ENCODE assay signal across 18 mouse cellular contexts in genomic region chr11:35406522-35406921, GRCm38 (mm10).
DNase-seq lines count a peak whose midpoint lies in the region; ATAC-seq and TF ChIP-seq lines count a peak whose summit lies in the region.
"Had no signal": no experiment of that assay in that cellular context is flagged by ENCODE, and none has a peak within 500 bp of the region (broad histone marks: within the 10 kb centered on the region; RNA-seq: fewer than 3 reads in every experiment).

No protein-coding gene starts in this region.

- no peak for ATAC-seq in forebrain, embryonic 14.5 days
- no peak for ATAC-seq in forebrain, embryonic 15.5 days (replicated peaks)
- no peak for ATAC-seq in hindbrain, postnatal 0 days
- ATAC-seq in hindbrain, embryonic 14.5 days (ENCODE audit: low FRiP score): no peak
- ATAC-seq: midbrain, embryonic 15.5 days had no signal

- no peak overlapping the region for H3K27ac ChIP-seq in forebrain, embryonic 14.5 days (ENCODE audit: low read depth, low read length)
- H3K27ac ChIP-seq in forebrain, embryonic 15.5 days (replicated peaks): no peak overlapping the region
- no peak overlapping the region for H3K27ac ChIP-seq in hindbrain, postnatal 0 days
- H3K27ac ChIP-seq in hindbrain, embryonic 14.5 days: no peak overlapping the region
- H3K27ac ChIP-seq: heart, embryonic 15.5 days; hindbrain, embryonic 15.5 days; left cerebral cortex, adult 2 months; midbrain, embryonic 15.5 days had no signal

- DNase-seq in forebrain, embryonic 14.5 days (ENCODE audit: low spot score): peak; percentile 43
- DNase-seq in hindbrain, postnatal 0 days (ENCODE audit: low spot score): peak; percentile 19
- no peak for DNase-seq in hindbrain, embryonic 14.5 days (ENCODE audit: low spot score)
- peak; percentile 7 for DNase-seq in urinary bladder, postnatal 14 days (ENCODE audit: low spot score)
- DNase-seq in urinary bladder, adult 2 months (ENCODE audit: low spot score): no peak
- DNase-seq in MN1 (ENCODE audit: low spot score): no peak
- DNase-seq in adrenal gland, adult 8-10 months: no peak
- DNase-seq: cerebellum, adult 11 months; cerebellum, postnatal 36 days; gastrocnemius, postnatal 10 days; kidney, adult 9 months; liver; right cerebral cortex, postnatal 14 days had no signal

- no peaks in the 10 kb centered on the region for H3K36me3 ChIP-seq in forebrain, embryonic 14.5 days (ENCODE audit: control insufficient read depth, insufficient read depth, low read length)
- no peaks in the 10 kb centered on the region for H3K36me3 ChIP-seq in forebrain, embryonic 15.5 days
- no peaks in the 10 kb centered on the region for H3K36me3 ChIP-seq in hindbrain, postnatal 0 days (ENCODE audit: insufficient read depth, low read length)
- H3K36me3 ChIP-seq in hindbrain, embryonic 14.5 days (replicated peaks; ENCODE audit: control insufficient read depth, insufficient read depth): no peaks in the 10 kb centered on the region
- H3K36me3 ChIP-seq: heart, embryonic 15.5 days; hindbrain, embryonic 15.5 days; midbrain, embryonic 15.5 days had no signal

- H3K9ac ChIP-seq in forebrain, embryonic 14.5 days (ENCODE audit: low read length): no peak overlapping the region
- H3K9ac ChIP-seq in forebrain, embryonic 15.5 days (replicated peaks): no peak overlapping the region
- no peak overlapping the region for H3K9ac ChIP-seq in hindbrain, postnatal 0 days (replicated peaks; ENCODE audit: low read length)
- no peak overlapping the region for H3K9ac ChIP-seq in hindbrain, embryonic 14.5 days
- H3K9ac ChIP-seq: heart, embryonic 15.5 days; hindbrain, embryonic 15.5 days; midbrain, embryonic 15.5 days had no signal

- H3K4me3 ChIP-seq in forebrain, embryonic 14.5 days (ENCODE audit: low read depth, low read length): no peak overlapping the region
- no peak overlapping the region for H3K4me3 ChIP-seq in forebrain, embryonic 15.5 days
- H3K4me3 ChIP-seq in hindbrain, postnatal 0 days (ENCODE audit: low read length): no peak overlapping the region
- no peak overlapping the region for H3K4me3 ChIP-seq in hindbrain, embryonic 14.5 days (replicated peaks; ENCODE audit: low read length)
- H3K4me3 ChIP-seq: heart, embryonic 15.5 days; hindbrain, embryonic 15.5 days; left cerebral cortex, adult 2 months; midbrain, embryonic 15.5 days had no signal

- no peak overlapping the region for H3K4me2 ChIP-seq in forebrain, embryonic 14.5 days (ENCODE audit: low read length)
- no peak overlapping the region for H3K4me2 ChIP-seq in forebrain, embryonic 15.5 days (replicated peaks)
- no peak overlapping the region for H3K4me2 ChIP-seq in hindbrain, postnatal 0 days (ENCODE audit: low read depth, low read length)
- no peak overlapping the region for H3K4me2 ChIP-seq in hindbrain, embryonic 14.5 days (replicated peaks)
- H3K4me2 ChIP-seq: heart, embryonic 15.5 days; hindbrain, embryonic 15.5 days; midbrain, embryonic 15.5 days had no signal

- WGBS in forebrain, embryonic 14.5 days: 41% methylated on average over 6 of the region's 6 CpGs
- WGBS in forebrain, embryonic 15.5 days: 31% methylated on average over 6 of the region's 6 CpGs
- WGBS in hindbrain, postnatal 0 days: 65% methylated on average over 6 of the region's 6 CpGs
- WGBS in hindbrain, embryonic 14.5 days: 60% methylated on average over 6 of the region's 6 CpGs

- no peak for TF ChIP-seq CTCF in hindbrain, postnatal 0 days (IDR thresholded peaks at IDR 0.05; ENCODE audit: low read depth)

- peaks cover 3% of the 10 kb centered on the region; the same call in 1 of the 2 replicates for H3K4me1 ChIP-seq in forebrain, embryonic 14.5 days (ENCODE audit: control insufficient read depth, insufficient read depth, low read length)
- peaks cover 9% of the 10 kb centered on the region for H3K4me1 ChIP-seq in forebrain, embryonic 15.5 days
- no peaks in the 10 kb centered on the region for H3K4me1 ChIP-seq in hindbrain, postnatal 0 days (ENCODE audit: insufficient read depth, low read length)
- no peaks in the 10 kb centered on the region for H3K4me1 ChIP-seq in hindbrain, embryonic 14.5 days (replicated peaks; ENCODE audit: control insufficient read depth, insufficient read depth, low read length)

- H3K27me3 ChIP-seq in forebrain, embryonic 14.5 days (replicated peaks; ENCODE audit: control insufficient read depth, insufficient read depth, low read length): no peaks in the 10 kb centered on the region
- H3K27me3 ChIP-seq in forebrain, embryonic 15.5 days: no peaks in the 10 kb centered on the region
- H3K27me3 ChIP-seq in hindbrain, postnatal 0 days (ENCODE audit: insufficient read depth, low read length): 0 out of 2 replicates have a peak, but pooled peaks cover 4% of the 10 kb centered on the region
- H3K27me3 ChIP-seq in hindbrain, embryonic 14.5 days (ENCODE audit: control insufficient read depth, insufficient read depth, low read length): peaks cover 5% of the 10 kb centered on the region

- no peaks in the 10 kb centered on the region for H3K9me3 ChIP-seq in forebrain, embryonic 14.5 days (replicated peaks; ENCODE audit: control insufficient read depth, low read length)
- H3K9me3 ChIP-seq in forebrain, embryonic 15.5 days: no peaks in the 10 kb centered on the region
- no peaks in the 10 kb centered on the region for H3K9me3 ChIP-seq in hindbrain, postnatal 0 days (ENCODE audit: low read length)
- H3K9me3 ChIP-seq in hindbrain, embryonic 14.5 days (ENCODE audit: control insufficient read depth, low read length): no peaks in the 10 kb centered on the region
- H3K9me3 ChIP-seq: heart, embryonic 15.5 days; hindbrain, embryonic 15.5 days; midbrain, embryonic 15.5 days had no signal

Comparison
In these comparisons a context has a peak if more than half of its experiments do, and no peak if none do; other contexts are left out.
1. DNase-seq: peak in forebrain, embryonic 14.5 days (single experiment), hindbrain, postnatal 0 days (single experiment) and urinary bladder, postnatal 14 days (single experiment); none in hindbrain, embryonic 14.5 days (single experiment), urinary bladder, adult 2 months (single experiment), MN1 (single experiment) and adrenal gland, adult 8-10 months (single experiment).